Mouse (Mus musculus) retina, adult 2 months (tissue): ENCODE data around the gene Agl.

Experiments
- DNase-seq: peaks from one replicate; pipeline ENCODE4 v3.0.0-alpha.2; 2012; ENCODE audit warnings: low read depth, low spot score

The Agl gene

DNA sequence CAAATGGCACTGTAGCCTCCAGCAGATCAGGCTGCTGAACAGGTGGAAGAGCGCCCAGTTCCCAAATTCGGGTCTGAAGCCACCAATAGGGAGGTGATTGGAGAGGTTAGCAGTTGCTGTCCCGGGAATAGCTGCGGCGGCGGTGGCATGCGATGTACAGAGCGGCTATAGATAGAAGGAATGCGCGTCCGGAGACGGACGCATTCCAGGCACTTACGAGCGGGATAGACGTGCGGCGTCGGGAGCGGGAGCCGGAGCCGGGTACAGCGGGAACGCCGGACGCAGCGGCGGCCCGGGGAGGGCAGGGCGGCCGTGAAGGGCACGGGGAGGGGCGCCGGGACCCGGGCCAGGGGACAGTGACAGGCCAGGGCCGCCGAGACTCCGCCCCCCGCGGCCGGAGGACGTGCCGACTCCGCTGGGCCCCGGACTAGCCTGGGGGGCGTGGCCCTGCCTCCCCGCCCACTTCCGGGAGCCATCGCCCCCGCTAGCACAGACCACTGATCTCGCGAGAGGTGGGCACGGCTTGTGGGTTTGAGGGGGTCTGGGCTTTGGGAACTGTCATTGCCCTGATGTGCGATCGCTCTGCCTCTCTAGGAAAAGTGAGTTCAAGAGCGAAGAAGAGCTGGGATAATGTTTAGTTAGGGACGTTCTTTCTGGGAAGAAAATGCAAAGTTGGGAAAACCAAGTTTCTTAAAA lies at the start of gene Agl:
Agl (minus strand) TSS at position 356 of the 696 bp plus-strand sequence.
- peak; percentile 83 for DNase-seq

DNA sequence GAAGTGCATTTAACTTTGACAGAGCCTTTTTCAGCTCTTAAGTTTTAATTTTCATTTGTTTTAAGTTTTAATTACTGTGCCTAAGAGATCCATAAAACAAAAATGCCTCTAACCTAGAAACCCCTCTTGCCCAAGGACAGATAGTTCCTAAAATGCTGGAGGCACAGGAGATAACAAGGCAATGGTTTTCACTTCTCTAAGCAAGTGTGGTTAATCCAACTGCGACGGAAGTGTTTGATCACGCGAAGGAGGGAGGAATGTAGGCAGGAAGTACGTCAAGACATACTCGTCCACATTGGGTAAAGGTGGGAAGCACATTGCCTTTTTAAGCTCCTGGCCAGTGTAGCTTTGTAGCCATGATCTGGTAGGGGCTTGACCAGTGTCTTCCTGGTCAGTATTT lies 49.6 kb upstream of the Agl start:
- DNase-seq = no peak

DNA sequence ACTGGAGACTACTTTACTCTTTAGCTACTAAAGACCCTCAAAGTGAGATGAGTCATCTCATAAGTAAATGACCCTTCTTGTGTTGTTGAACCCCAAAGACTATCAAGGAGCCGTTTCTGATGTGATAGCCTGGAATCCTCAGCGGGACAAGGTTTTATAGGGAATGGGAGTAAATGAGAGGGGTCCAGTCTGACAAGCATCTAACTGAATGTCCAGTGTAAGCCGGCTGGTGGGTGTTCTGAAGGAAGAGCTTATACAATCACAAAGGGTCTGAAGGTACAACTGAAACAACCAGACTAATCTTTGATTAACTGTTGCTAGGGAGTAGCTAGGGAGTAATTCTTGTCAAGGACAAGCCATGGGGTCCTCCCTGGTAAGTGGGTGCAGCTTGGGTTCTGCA lies 44.5 kb upstream of the Agl start:
- DNase-seq = no peak

DNA sequence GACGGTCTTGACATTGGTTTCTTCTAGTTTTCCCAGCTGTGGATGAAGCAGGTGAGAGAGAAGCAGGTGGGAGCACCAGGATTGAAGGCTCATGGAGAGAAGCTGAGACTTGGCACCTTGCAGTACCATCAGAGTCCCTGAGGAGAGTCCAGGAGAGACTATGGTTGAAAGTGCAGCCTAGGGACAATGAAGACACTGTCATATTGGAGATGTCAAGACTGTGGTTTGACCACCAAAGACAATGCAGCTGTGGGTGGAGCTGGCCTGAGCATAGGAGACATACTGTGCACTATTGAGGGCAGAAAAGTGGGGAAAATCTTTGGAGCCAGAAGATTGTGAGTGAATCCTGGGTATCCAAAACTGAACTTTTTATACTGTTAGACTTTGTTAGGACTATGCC lies 42.4 kb upstream of the Agl start:
- no peak for DNase-seq

DNA sequence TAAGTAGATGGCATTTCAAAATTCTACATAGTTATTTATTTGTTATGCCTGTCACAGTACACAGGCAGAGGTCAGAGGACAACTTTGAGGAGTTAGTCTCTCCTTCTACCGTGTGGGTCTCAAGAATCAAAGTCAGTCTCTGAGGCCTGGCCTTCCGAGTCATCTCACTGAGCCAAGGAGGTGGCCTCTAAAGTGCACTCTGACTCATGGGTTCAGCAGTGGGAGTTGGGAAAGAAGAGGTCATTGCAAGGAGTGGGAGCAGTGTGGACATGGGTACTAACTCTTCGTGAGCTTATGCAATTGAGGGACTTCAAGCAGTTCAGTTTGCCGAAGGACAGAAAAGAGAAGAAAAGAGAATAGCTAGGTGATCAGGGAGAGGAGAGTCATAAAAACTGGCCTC lies 41.0 kb upstream of the Agl start:
- DNase-seq = no peak

DNA sequence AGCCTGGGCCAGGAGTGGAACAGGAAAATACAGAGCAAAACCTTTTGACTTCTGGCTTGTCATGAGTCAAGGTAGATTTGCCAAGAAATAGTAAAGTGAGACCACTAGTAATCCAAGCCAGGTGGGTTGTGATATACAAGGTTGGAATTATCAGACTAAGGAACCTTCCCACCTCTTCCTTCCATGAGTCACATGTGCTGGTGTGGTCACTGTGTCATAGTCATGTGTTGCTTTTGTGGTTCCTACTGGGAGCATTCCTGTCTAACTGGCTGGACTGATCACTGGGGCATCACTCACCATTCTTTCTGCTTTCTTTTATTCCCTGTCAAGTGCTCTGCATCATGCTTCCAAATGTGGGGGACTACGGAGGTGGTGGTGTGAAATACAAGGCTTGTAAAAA lies 40.1 kb upstream of the Agl start:
- DNase-seq = no peak

DNA sequence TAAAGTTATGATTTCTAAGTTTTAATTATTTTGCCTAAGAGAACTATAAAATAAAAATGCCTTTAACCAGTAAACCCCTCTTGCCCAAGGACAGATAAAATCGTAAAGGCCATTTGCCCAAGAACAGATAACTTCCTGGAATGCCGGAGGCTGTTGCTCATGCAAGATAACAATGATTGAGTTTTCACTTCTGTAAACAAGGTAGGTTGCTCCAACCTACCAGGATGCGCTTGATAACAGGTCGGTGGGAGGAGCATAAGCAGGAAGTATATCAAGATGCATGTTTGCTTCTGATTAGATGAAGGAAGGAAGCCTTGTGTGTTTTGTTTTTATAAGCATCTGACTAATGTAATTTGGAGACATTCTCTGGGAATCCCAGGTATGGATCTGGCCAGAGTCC lies 38.1 kb upstream of the Agl start:
- DNase-seq = no peak

DNA sequence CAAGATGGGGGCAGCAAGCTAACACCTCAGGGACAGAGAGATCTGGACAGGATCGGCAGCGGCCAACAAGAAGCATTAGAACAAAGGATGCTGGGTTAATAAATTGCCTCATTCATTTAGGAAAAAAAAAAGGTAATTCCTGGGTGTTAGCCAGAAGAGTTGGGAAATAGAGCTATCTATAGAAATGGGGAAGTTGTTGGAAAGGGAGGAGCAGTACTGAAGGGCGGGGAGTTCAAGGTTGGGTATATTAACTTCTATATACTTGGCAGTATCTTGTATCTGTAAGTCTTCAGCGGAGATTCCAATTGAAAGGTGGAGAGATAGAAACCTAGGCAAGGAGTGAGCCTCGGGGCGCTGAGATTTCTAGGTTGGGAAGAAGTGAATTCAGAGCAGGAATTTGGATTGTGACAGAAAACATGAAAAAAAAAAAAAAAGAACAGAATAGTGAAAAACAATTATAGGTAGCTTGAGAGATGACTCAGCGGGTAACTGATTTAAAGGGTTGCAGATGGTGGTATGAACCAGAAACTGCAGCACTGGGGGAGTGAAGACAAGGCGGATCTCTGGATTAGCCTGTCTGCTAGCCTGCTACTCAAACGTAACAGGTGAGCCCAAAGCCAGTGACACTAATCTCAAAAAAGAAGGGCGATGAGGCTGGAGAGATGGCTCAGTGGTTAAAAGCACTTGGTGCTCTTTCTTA lies 37.1 kb upstream of the Agl start:
- DNase-seq = no peak

DNA sequence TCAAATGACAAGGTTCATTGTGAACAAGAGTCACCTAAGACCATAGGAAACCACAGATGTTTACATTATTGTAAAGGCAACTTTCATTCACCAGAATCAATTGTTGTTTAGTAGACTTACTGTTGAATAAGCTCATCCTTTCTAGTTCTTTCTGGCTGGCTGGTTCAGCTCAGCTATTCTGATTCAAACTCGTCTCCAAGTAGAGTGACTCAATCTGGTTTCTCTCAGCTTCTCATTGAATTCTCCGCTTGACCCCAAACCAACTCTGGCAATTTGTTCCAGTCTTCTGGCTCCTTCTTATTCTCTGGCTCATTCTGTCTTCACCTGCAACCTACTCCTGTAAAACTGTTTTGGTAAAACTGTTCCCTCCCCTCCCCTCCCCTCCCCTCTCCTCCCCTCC lies 33.3 kb upstream of the Agl start:
- no peak for DNase-seq

DNA sequence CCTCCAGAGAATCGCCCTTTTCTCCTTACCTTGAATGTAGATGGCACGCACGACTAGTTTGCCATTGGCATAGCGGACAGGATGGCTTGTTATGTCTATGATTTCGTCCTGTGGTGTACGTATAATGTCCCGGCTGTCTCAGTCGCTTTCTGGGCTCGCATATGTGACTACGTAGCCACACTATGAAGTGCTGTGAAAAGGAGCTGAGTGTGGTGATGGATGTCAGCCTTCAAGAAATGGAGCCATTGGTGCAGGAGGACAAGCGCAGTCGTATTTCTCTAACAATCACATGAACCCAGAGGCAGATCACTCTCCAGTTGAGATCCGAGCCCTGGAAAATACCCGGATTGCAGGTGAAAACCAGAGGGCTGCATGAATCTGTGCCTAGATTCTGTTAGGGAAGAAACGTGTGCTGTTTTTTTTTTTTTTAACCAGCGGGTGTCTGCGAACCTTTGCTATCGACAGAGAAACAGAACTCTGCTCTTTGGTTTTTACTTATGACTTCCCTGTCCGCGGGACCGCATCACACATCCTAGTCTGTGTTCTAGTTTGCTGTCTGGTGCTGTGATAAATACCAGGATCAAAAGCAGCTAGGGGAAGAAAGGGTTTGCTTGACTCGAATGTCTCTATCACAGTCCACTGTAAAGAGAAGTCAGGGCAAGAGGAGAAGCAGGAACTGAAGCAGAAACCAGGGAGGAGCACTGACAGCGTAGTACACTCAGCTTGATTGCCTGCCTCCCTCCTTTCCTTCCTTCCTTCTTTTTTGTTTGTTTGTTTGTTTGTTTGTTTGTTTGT lies 28.9 kb upstream of the Agl start:
- no peak for DNase-seq

DNA sequence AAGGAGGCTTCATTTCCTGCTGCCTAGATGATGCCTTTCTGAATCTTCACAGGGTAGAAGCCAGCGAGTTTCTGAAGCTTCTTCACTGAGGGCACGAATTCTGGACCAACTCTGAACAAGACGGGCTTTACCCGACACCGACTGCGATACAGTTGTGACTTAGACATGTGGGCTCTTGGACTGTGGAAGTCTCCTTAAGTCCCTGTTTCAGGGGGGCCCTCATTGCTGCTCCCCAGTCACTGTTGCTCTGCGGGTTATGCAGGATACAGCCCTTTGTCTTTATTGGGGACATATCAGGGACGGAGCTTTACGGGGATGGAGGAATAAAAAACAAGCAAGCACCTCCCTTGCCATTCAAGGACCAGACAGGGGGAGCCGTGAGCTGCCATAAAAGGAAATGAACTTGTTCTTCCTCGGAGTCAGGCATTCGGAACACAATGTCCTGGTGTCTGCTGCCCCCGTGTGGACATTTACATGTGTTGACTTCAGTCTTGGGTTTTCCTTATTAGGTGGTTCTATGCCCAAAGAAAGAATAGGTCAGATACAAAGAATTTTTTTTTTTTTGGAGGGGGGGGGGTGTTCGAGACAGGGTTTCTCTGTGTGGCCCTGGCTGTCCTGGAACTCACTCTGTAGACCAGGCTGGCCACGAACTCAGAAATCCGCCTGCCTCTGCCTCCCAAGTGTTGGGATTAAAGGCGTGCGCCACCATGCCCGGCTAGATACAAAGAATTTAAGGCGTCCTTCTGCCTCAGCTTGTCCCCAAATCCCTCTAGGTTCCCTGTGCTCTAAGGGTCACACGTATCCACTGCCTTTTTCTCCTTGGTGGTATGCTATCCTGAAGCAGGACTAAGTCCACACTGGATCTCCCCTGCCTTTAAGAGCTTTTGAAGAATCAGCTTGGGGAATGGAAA lies 28.1 kb upstream of the Agl start:
- peak; percentile 64 for DNase-seq

DNA sequence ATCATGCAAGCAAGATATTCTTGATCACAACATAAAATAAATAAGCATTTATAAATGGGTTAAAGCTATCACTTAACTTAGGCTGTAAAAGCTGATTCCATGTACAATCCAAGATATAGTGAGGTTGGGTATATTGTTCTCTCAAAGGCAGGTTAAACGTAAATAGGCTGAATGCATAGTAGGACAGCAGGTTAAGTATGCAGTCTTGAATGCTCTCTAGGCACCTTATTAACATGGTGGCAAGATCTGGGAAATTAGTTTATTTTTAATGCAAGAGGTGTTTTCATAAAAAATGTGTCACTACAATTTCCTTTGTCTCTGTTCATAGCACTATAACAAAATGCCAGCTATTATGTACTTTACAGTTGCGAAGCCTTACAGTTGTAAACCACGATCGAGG lies 27.4 kb upstream of the Agl start:
- no peak for DNase-seq

DNA sequence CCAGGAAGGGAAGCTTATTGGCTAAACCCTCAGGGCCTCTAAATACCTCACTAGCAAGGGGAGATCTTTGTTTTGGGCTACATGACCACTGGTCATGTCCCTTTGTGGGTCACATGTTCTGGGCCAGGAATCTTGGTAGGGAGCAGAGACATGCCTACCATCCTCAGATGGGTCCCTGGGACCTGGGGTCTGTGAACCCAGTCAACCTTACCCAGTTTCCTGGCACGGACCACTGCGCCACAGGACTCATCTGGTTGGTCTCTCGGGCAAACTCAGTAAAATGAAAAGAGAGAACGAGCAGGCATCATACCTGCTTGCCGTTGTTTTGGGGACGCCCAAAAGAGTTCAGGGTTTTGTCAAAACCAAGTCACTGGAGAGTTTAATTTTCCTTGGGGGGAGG lies 26.3 kb upstream of the Agl start:
- DNase-seq = no peak

DNA sequence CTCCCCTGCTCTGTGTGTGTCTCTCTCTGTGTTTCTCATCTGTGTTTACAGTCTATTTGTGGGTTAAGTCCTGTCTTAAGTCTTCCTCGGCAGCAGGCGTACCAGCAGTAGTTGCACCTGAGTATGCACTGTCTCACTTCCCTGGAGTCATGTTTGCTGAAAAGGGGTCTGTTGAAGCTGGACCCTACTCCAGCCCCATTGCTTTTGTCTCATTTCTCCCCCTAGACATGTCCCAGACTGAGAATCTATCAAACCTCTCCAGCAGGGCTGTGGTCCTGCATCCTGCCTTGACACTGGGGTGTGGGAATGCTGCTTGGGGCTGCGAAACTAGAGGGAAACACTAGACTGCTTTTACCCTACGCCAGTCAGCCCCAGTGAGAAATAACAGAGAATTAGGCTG lies 25.5 kb upstream of the Agl start:
- no peak for DNase-seq

DNA sequence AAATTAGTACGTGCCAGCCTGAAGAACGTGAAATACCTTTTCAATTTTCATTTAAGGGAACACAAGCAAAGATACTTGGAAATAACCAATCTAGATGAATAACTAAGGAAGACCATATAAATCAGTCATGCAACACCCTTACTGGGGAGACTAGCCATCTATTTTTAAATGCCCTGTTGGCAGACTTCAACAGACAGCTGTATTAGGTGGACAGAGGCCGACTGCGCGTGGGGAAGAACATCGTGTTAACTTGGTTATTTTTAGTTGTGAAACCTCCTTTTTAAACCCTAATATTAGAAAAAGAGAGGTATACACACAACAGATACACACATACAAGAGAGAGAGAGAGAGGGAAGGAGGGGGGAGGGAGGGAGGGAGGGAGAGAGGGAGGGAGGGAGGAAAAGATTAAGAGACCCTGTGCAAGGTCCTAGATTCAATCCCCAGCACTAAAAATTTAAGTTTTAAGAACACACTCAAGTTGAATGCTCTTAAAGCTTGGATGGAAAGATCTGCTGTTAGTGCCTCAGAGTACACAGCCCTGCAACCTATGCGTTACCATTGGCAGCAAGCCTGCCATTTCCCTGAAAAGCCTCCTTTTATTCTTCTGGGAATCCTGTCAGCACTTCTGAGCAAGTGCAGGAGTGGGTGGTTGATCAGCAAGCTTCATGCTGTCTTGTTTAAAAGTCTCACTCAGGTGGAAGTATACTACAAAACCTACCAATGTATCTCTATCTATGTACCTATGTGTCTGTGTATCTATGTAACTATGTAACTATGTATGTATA lies 24.8 kb upstream of the Agl start:
- no peak for DNase-seq

DNA sequence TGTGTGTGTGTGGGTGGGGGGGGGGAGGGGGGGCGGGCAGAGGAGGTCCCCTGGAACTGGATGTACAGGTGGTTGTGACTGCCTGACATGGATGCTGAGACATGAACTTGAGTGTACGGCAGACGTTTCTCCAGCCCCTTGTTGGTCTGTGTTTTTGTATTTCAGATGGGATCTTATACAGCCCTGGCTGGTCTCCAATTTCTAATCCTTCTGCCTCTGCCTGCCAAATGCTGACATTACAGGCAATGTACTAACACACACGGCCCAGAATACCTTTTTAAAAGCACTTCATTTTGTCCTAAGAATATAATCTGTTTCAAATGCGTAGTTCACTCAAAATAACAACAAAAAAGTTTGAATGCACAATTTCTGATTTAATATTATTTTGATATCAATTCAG lies 23.4 kb upstream of the Agl start:
- no peak for DNase-seq

DNA sequence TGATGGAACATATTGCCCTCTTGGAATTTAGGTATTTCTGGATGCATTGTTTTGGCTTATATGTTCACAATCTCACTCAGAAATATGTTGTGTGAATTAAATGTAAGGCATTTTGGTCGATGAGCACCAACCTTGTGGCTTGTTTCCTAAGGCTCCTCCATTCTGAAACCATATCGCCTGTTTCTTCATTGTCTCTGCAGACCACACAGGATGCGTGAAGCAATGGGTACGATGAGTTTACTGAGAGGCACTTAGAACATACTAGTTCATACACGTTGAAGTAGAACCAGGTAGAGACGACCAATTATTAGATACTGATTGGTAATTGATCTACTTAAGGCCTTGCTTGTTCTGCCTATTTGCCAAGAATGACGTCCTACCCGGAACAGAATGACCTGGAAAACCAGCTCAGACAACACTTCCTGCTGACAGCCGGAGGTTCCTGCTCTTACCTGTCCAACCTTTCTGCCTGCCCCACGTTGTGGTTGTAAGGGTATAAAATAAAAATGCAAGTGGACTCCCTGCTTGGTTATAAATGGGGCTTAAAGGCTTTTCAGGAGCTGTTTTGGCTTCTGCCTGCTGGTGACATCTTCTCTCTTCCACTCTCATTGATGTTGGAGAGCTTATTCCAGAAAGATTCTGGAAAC lies 21.4 kb upstream of the Agl start:
- DNase-seq = no peak

DNA sequence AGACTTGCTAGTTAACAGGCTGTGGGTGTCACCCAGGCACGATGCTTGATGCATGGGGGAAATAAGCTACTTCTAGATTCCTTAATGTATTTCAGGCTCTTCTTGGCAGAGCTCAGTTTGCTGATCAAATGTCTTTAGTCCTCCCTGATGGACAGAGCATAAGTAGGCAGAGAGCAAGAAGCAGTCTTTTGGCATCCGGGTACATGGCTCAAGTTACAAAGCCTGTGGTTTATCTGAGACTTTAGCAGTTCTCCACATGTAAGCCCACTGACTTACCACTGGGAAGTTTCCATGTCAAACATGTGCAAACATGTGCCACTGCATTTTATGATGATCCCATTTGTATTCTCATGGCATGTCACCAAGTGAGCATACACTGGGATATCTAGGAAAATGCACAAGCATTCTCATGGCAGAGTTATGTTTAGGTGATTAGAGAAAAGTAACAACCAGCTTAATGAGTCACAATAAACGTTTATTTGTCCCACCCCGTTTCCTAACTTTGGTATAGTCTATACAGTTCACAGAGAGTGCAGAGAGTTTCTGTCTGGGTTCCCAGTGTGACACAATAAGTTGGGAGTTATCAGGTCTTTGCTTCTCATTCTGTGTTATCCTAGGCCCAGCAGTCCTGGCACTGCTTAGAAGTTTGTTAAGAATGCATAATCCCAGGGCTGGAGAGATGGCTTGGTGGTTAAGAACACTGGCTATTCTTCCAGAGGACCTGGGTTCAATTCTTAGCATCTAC lies 18.7 kb upstream of the Agl start:
- DNase-seq = no peak

DNA sequence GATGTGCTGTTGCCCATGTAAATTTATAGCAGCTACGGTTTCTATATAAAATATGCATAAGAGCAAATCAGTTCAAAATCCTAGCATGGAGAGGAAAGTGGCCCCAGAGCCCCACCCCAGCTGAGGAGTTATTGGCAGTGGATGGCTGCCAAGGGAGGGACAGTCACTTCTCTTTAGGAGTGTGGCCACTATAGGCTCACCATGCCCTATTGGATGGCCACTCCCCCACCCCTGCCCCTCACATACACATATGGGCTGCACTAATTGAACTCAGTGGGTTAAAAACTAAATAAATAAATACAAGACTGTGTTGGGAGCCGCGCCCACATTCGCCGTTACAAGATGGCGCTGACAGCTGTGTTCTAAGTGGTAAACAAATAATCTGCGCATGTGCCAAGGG lies 9.3 kb upstream of the Agl start:
- DNase-seq = no peak
